Mouse (Mus musculus): ENCODE results near the gene Tcp11l2. TPM values are rescaled to one million over a fixed set of nuclear protein-coding genes. Genes with fewer than 3 reads are reported as not detected.
A peak's percentile ranks its signal among the peaks of the same experiment; 100 is the strongest.

The Tcp11l2 gene
- total RNA-seq, 2 experiments from 2014 or later: 20.8 to 24.9 TPM

DNA sequence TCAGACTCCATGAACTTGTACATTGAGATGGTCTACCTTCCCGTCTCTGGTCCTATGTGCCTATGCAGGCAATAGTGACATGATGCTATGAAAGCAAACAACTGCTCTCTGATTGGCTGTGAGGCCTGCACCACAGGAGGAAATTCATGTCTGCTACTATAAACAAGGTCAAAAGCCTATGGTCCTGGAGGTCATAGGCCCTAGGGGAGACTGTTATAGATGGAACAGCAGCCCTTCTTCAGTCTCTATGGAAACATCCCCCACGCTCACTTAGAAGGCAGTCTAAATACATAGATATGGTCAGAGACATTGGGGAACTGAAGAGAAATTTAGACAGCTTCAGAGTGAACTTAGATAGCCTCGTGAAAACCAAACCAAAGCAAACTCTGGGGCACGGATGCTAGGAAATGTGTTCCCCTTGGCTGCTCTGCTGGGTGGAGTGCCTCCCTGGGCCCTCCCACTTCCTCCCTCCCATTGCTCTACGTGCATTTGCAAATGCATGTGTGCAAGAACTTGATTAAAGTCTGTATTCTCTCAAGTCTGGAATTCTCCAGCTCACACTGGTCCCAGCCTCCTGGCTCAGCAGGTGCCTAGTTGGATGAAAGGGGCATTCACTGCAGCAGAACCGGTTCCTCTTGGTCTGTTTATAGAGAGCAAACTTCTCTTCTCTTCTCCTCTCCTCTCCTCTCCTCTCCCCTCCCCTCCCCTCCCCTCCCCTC lies 22.0 kb upstream of the Tcp11l2 start:
- DNase-seq (ENCODE audit: low spot score in 2 of 2): no peak

GRCm38 (mm10) chr10:84556120-84556519 lies 20.3 kb upstream of the Tcp11l2 start:
- intact Hi-C loops (cut with DNase I): no loop called here
- no peak for DNase-seq (ENCODE audit: low spot score in 2 of 2)

More for the DNA sequence above, 22.0 kb upstream of the Tcp11l2 start:
- intact Hi-C loops (cut with DNase I): no loop called here

- intact Hi-C loops (cut with DNase I): no loop called here
- no peak for DNase-seq (ENCODE audit: low spot score in 2 of 2)
Observed at GRCm38 (mm10) chr10:84558511-84558910, 17.9 kb upstream of the Tcp11l2 start.

DNA sequence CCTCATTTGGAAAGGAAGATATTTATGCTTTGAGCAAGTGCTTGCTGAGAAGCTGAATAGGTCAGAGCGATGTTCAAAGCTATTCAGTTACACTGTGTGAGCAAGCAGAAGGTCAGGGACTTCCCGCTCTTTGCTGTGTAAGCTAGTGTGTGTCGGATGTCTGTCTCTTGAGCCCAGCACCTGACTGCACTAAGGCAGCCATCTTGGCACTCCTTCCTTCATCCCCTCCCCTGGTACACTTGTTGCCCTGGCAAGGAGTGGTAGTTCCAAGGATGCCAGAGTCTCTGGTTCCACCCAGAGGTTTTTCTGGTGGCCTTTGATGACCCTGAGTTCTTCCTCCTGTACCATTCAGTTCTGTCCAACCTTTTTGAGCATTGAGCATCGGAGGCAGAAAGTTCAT lies 16.4 kb upstream of the Tcp11l2 start:
- DNase-seq (ENCODE audit: low spot score in 2 of 2): no peak
- intact Hi-C loops (cut with DNase I): no loop called here

- intact Hi-C loops (cut with DNase I): no loop called here
- DNase-seq (ENCODE audit: low spot score in 2 of 2): no peak
Observed at GRCm38 (mm10) chr10:84562121-84562520, 14.3 kb upstream of the Tcp11l2 start.

DNA sequence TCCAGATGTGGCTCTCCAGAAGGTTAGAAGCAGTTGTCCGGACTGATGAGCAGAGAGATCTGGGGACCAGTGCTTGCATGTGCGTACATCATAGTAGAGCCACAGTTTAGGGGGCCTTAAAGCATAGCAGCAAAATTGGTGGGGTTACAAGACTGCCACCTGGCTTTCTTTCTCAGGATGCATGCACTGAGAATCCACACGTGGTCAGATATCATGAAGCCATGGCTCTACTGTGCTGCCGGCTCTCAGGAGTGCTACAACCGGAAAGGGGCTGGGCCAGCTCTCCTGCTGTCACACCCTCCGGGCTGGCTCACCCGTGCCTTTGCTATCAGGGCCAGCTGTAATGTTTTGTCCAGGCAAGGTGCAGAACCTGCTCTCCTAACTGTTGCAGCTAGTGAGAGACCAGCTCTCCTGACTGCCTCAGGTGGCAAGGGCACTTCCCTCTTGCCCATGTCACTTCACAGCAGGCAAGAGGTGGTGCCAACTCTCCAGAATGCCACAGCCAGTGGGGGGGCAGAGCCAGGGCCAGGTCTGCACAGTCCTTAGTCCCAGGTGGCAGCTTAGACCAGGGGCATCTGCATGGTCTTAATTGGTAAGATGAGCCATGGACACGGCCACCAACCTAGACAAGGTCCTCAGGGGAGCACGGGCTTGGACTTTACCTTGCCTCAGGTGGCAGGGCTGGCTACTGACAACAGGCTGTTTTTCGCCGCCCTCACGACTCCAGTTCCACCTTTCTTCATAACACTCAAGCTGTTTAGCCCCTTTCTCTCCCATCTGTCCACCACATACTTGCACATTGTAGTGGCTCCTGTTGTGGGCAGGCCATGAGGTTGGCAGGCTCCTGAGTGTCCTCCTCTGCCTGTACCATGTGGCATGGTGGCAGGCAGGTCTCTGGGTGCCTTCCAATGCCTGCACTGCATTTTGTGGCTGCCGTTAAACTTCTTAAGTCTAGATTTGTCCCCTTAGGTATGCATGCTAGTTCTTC lies 13.6 kb upstream of the Tcp11l2 start:
- DNase-seq (ENCODE audit: low spot score in 2 of 2): no peak

GRCm38 (mm10) chr10:84564427-84564826 lies 12.0 kb upstream of the Tcp11l2 start:
- intact Hi-C loops (cut with DNase I): no loop called here
- DNase-seq (ENCODE audit: low spot score in 2 of 2): no peak

More for the DNA sequence above, 13.6 kb upstream of the Tcp11l2 start:
- intact Hi-C loops (cut with DNase I): no loop called here

DNA sequence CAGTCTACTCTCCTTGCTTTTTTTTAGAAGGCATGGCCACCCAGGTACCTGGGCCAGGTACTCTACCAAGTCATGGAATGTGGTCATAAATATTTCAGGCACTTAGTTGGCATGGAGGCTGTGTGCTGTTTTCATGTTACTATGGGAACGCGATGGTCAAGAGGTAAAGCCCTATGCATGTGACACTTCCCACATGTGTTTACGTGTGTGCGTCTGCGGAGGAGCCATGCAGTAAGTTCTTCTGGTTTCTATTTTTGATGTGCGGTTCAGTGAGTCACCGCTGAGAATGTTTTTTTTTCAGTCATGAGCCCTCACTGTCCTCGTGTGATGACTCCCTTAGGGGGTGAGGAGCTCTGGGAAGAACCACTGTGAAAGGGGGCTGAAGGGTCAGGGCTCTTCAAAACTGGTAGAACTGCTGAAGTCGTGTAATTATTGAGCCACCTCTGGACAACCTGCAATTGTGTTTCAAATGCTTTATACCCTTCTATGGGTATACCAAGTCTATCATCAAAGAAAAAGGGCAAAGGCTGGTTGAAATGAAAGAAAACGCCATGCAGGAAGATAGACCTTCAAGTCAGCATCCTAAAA lies 5.3 kb upstream of the Tcp11l2 start:
- DNase-seq (ENCODE audit: low spot score in 2 of 2): no peak
- intact Hi-C loops (cut with DNase I): no loop called here

GRCm38 (mm10) chr10:84573671-84574420 lies 2.6 kb upstream of the Tcp11l2 start:
- intact Hi-C loops (cut with DNase I): no loop called here
- DNase-seq (ENCODE audit: low spot score in 2 of 2): no peak

DNA sequence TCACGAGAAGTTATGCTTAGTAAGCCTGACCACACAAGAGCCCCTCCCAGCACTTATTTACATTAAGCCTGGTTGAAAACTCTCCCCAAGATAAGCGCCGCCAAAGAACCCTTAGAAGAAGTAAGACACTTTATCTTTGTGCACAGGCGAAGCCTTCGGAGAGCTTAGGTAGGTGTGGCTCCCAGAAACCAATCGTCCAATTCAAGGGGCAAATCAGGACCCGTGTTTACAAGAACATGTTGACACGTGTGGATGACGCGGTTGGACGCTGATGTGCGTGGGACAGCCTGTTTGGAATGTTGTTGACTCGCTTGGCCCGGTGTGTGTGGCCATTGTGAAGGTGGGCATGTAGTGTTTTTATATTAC lies 414 bp upstream of the Tcp11l2 start:
- no peak for DNase-seq (ENCODE audit: low spot score in 2 of 2)
- intact Hi-C loops (cut with DNase I): loop anchor here (5.0 kb wide), 1 partner anchor 44 kb away; the partner anchor contains the start of gene Ckap4

- peak; percentile 65 to 71 for DNase-seq (ENCODE audit: low spot score in 2 of 2)
- intact Hi-C loops (cut with DNase I): loop anchor here (5.0 kb wide), 1 partner anchor 45 kb away; the partner anchor contains the start of gene Ckap4
Observed at GRCm38 (mm10) chr10:84577071-84577727, 773 bp downstream of the Tcp11l2 start.

DNA sequence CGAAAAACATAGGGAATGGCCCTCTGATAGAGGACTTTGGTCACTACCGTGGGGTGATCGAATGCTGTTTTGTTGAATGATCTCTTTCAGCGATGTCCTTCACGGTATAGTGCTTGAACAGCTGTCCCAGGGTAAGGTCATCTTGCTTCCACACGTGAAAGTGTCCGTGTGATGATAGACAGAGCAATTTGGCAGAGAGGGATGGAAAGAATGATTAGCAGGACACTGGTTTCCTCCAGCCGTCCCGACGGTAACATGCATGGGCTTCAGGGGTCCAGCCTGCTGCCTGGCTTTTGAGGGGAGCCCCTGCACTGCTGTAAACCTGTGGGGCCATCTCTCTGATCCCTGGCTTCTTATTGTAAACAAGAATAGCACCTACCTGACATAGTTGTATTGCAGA lies 2.3 kb downstream of the Tcp11l2 start:
- DNase-seq (ENCODE audit: low spot score in 2 of 2): no peak
- intact Hi-C loops (cut with DNase I): loop anchor here (5.0 kb wide), 1 partner anchor 46 kb away; the partner anchor contains the start of gene Ckap4

DNA sequence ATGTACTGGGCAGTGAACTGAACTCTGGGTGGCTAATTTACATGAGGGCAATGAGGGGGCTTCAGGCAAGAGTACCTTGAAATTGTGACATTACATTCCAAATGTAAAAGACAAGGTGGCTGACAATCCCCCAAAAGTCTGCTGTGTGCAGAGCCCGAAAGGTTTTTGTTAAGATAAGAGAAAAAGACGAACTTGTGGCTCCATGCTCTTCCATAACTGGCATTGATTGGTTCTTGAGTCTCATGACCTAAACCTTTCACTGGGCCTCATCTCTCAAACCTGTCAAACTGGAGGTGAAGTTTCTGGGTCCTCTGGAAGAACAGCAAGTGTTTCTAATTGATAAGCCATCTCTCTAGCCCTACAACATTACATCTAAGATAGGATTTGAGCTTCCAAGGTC lies 3.1 kb downstream of the Tcp11l2 start:
- DNase-seq (ENCODE audit: low spot score in 2 of 2): no peak
- intact Hi-C loops (cut with DNase I): loop anchor here (5.0 kb wide), 1 partner anchor 47 kb away; the partner anchor contains the start of gene Ckap4

GRCm38 (mm10) chr10:84581191-84581590 lies 4.8 kb downstream of the Tcp11l2 start:
- no peak for DNase-seq (ENCODE audit: low spot score in 2 of 2)
- intact Hi-C loops (cut with DNase I): no loop called here

DNA sequence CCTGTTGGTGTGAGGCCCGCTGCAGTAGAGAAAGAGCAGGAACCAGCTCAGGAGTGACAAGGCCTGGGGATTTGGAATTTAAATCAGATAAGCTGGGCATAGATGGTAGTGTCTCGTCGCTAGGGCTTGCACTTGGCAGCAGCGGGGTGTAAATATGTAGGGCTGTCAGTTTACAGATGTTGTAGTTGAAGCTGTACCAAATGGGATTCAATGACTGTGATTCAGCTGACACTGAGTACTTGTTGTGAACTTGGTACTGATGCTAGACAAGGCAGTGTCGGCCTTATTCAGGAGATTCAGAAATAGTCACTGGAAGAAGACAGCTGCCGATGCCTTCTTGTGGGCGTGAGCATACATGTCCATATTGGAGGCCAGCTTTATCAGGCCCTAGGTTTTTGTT lies 5.8 kb downstream of the Tcp11l2 start:
- no peak for DNase-seq (ENCODE audit: low spot score in 2 of 2)
- intact Hi-C loops (cut with DNase I): no loop called here

GRCm38 (mm10) chr10:84584451-84585293 lies 8.2 kb downstream of the Tcp11l2 start:
- intact Hi-C loops (cut with DNase I): no loop called here
- DNase-seq (ENCODE audit: low spot score in 2 of 2): no peak

DNA sequence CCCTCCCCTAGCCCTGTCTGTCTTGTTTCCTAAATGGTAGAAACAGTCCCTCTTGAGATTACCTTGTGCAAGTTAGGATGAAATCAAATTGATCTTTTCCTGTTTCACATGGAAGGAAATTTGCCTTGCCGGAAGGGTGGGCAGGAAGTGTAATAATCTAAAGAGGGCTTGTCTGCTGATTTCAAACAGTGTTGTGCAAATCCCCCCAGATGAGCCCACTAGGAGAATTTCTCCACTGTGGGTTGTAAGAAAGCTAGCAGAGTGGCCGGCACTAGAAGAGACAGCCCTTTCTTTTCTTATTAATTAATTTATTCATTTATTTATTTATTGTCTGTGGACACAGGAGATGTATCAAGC lies 8.8 kb downstream of the Tcp11l2 start:
- intact Hi-C loops (cut with DNase I): no loop called here

DNA sequence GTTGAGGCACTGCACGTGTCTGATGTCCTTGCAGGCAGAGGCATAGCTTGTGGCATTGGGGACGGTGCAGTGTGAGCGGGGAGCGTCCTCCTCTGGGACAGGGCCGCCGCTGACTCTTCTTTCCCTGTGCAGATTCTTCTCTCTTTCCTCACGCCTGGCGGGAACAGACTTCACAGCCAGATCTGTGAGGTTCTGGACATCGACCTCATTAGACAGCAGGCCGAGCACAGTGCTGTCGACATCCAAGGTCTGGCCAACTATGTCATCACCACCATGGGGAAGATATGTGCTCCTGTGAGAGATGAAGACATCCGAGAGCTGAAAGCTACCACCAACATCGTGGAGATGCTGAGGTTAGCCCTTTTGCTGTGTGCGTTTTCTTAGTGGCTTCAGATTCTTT lies 14.5 kb downstream of the Tcp11l2 start:
- intact Hi-C loops (cut with DNase I): no loop called here
- DNase-seq (ENCODE audit: low spot score in 2 of 2): no peak

More for the DNA sequence above, 8.8 kb downstream of the Tcp11l2 start:
- DNase-seq (ENCODE audit: low spot score in 2 of 2): no peak

Measured in left cerebral cortex, postnatal 36 days (tissue).